Mouse (Mus musculus) ES-E14 (cell line): Measurements from ENCODE around the gene Lnx1.

ENCODE experiments used
- CHD2 ChIP-seq: IDR thresholded peaks from 2 replicates; pipeline ENCODE4 v1.6.1; 2014; ENCODE audit warnings: mild to moderate bottlenecking, low read depth, low read length, inconsistent platforms
- HCFC1 ChIP-seq: IDR thresholded peaks from 2 replicates; pipeline ENCODE4 v1.6.1; 2012; ENCODE audit warnings: low read length, inconsistent platforms, borderline replicate concordance; ENCODE audit not compliant: insufficient read depth
- MAFK ChIP-seq: IDR thresholded peaks from 2 replicates; pipeline ENCODE4 v1.6.1; 2014; ENCODE audit warnings: mild to moderate bottlenecking, low read depth, low read length, inconsistent platforms; ENCODE audit not compliant: insufficient read depth
- ZC3H11A ChIP-seq: IDR thresholded peaks from 2 replicates; pipeline ENCODE4 v1.6.1; 2012; ENCODE audit warnings: low read depth, mild to moderate bottlenecking, inconsistent platforms, low read length, borderline replicate concordance
- ZNF384 ChIP-seq: IDR thresholded peaks from 2 replicates; pipeline ENCODE4 v1.6.1; 2012; ENCODE audit warnings: low read depth, low read length, inconsistent platforms

DNA sequence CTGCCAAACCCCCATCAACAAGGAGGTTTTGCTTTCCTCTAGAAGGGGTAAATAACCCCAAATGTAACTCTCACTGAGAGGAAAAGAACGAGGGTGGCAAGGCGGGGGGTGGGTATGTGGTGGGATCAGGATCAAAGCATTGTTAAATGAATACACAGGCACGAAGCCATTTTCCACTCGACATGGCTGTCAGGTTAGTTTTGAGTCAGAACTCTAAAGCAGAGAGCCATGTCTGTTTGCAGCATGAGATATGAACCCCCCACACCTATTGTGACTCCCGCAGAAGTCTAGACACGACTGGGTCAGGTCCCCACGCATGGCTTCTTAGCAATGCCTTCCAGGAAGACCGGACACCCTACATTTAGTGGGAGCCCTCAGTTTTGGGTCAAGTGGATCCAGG is 24.6 kb upstream of the Lnx1 start:
- TF ChIP-seq HCFC1 (no peak), MAFK (no peak), ZC3H11A (no peak), ZNF384 (no peak), CHD2 (no peak)
